Mouse (Mus musculus): ENCODE measurements around the gene Apba2. TPM values are rescaled to one million over a fixed set of nuclear protein-coding genes. Genes with fewer than 3 reads are reported as not detected.

The Apba2 gene
- polyA plus RNA-seq, 1 experiment = 188 TPM

DNA sequence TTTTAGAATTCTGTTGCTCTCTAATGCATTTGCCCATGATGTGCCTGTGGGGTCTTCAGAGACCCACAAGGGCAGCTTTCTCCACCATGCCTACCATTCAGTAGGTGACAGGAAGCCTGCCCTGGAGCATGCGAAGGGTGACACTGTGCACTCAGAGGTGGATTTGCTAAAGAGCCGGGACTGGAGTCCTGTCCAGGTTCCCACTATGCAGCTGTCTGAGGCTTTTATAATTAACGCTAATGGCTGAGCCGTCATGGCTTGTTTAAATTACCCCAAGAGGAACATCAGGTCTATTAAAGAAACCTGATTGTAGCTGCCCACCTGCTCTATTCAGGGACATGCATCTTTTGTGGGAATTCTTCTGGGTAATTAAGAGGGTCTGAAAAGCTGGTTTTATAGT lies 78.4 kb downstream of the Apba2 start:
- no peak for TF ChIP-seq POLR2A (IDR thresholded peaks at IDR 0.05; ENCODE audit: extremely low read depth, insufficient read depth, low read length)
- TF ChIP-seq CTCF (IDR thresholded peaks at IDR 0.05; ENCODE audit: extremely low read depth, insufficient read depth, low read length) = no peak
- Histone ChIP-seq H3K27ac (ENCODE audit: insufficient read depth, low read length) (peak overlapping the region; percentile 63), H3K4me1 (ENCODE audit: control insufficient read depth, insufficient read depth, low read length) (peaks cover 28% of the 10 kb centered on the region), H3K4me3 (ENCODE audit: insufficient read depth, low read length) (no peak overlapping the region)

DNA sequence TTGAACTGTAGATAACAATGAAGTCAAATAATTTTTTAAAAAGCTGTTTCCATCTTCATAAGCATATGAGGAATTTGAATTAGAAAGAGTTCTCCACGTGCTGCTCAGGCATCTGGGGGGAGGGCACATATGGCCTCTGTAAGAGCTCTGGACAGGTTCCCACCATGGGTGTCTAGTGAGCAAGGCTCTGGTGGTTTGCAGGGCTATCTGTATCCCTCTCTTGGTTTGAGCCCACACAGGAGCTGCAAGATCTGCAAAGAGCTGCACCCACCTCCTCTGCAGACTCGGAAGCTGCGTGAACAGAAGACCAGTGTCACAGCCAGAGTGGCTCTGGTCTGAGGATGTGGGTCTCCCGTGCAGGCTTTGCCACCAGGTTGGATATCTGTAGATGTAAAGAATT lies 78.8 kb downstream of the Apba2 start:
- no peak overlapping the region for H3K4me3 ChIP-seq (ENCODE audit: insufficient read depth, low read length)
- TF ChIP-seq CTCF (IDR thresholded peaks at IDR 0.05; ENCODE audit: extremely low read depth, insufficient read depth, low read length) = no peak
- no peak for TF ChIP-seq POLR2A (IDR thresholded peaks at IDR 0.05; ENCODE audit: extremely low read depth, insufficient read depth, low read length)
- peak overlapping the region; percentile 43; the same call in 1 of the 2 replicates for H3K27ac ChIP-seq (ENCODE audit: insufficient read depth, low read length)
- H3K4me1 ChIP-seq (ENCODE audit: control insufficient read depth, insufficient read depth, low read length) = peaks cover 28% of the 10 kb centered on the region

DNA sequence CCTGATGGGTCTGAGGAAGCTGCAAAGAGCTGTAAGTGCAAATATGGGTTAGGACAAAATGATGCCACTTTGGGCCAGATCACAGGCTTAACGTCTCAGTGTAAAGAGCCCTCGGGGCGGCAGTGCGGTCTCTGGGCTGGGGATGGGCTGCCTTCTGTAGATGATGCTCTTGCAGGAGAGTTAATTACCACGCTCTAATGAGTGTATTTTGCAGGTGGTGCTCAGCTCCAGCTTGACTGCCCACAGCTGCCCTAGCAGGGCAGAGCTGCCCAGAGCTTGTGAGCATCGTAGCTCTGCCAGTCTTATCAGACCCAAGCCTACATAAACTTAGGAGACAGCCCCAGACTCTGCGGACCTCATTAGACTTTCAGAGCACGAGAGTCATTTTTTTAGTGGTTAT lies 80.9 kb downstream of the Apba2 start:
- H3K4me1 ChIP-seq (ENCODE audit: control insufficient read depth, insufficient read depth, low read length) = peaks cover 25% of the 10 kb centered on the region
- no peak for TF ChIP-seq POLR2A (IDR thresholded peaks at IDR 0.05; ENCODE audit: extremely low read depth, insufficient read depth, low read length)
- no peak for TF ChIP-seq CTCF (IDR thresholded peaks at IDR 0.05; ENCODE audit: extremely low read depth, insufficient read depth, low read length)
- H3K4me3 ChIP-seq (ENCODE audit: insufficient read depth, low read length) = no peak overlapping the region
- H3K27ac ChIP-seq (ENCODE audit: insufficient read depth, low read length) = peak overlapping the region; percentile 42; the same call in 1 of the 2 replicates

DNA sequence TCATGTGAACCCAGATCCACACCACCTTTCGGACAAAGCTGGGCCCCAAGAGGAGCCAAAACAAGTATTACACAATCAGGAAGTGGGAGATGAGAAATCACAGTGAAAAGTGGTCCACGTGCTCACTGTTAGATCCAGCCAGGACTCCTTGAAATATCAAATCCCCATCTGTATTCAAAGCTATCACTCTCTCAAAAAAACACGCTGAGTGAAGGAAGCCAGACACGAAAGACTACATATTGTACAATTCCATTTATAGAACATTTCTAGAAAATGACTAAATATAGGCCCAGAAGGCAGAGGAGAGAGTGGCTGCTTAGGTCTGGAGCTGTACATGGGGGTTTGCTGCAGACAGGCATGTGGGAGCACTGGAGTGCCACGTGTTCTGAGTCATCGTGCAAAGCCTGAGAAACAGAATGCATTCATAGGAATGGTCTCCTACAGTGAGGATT lies 82.2 kb downstream of the Apba2 start:
- no peak for TF ChIP-seq POLR2A (IDR thresholded peaks at IDR 0.05; ENCODE audit: extremely low read depth, insufficient read depth, low read length)
- no peak for TF ChIP-seq CTCF (IDR thresholded peaks at IDR 0.05; ENCODE audit: extremely low read depth, insufficient read depth, low read length)
- Histone ChIP-seq H3K4me1 (ENCODE audit: control insufficient read depth, insufficient read depth, low read length) (peaks cover 28% of the 10 kb centered on the region), H3K4me3 (ENCODE audit: insufficient read depth, low read length) (no peak overlapping the region), H3K27ac (ENCODE audit: insufficient read depth, low read length) (peak overlapping the region; percentile 92)

DNA sequence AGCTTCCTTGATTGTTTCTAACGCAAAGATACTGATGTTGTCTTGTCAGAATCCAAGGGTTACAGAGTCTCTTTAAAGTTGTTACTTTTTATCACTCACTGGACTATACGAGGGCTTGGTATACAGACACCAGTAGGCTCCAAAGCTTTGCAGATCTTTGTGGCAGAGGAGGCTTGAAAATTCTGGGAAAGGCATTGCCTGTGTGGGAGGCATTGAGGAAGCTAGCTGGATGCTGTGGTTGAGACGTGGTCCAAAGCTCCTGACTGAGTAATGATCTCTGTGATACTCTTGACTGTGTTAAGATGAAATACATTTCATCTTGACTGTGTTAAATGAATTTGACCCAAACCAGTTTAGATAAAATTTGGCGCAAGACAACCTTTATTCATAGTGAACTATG lies 84.6 kb downstream of the Apba2 start:
- TF ChIP-seq CTCF (IDR thresholded peaks at IDR 0.05; ENCODE audit: extremely low read depth, insufficient read depth, low read length) (no peak), POLR2A (IDR thresholded peaks at IDR 0.05; ENCODE audit: extremely low read depth, insufficient read depth, low read length) (no peak)
- H3K27ac ChIP-seq (ENCODE audit: insufficient read depth, low read length) = 0 out of 2 replicates have a peak overlapping the region, but pooled peaks have one; percentile 72
- peaks cover 19% of the 10 kb centered on the region for H3K4me1 ChIP-seq (ENCODE audit: control insufficient read depth, insufficient read depth, low read length)
- no peak overlapping the region for H3K4me3 ChIP-seq (ENCODE audit: insufficient read depth, low read length)

DNA sequence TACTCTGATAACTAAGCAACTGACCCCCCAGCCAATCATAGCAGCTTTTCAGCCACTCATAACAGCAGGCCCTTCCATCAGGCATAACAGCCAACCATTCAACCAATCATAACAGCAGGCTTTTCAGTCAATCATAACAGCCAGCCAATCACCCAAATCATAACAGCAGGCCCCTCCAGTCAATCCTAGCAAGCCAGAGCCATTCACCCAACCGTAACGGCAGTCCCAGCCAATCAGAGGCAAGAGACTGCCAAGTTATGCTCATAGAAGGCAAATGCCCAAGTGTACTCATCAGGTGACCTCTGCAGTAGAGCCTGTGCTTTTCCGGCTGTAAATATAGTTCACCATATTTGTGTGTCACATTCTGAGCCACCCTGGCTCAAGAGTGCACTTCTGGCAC lies 85.1 kb downstream of the Apba2 start:
- H3K4me3 ChIP-seq (ENCODE audit: insufficient read depth, low read length) = no peak overlapping the region
- no peak for TF ChIP-seq POLR2A (IDR thresholded peaks at IDR 0.05; ENCODE audit: extremely low read depth, insufficient read depth, low read length)
- TF ChIP-seq CTCF (IDR thresholded peaks at IDR 0.05; ENCODE audit: extremely low read depth, insufficient read depth, low read length) = no peak
- peak overlapping the region; percentile 45; the same call in 1 of the 2 replicates for H3K27ac ChIP-seq (ENCODE audit: insufficient read depth, low read length)
- H3K4me1 ChIP-seq (ENCODE audit: control insufficient read depth, insufficient read depth, low read length) = peaks cover 18% of the 10 kb centered on the region

DNA sequence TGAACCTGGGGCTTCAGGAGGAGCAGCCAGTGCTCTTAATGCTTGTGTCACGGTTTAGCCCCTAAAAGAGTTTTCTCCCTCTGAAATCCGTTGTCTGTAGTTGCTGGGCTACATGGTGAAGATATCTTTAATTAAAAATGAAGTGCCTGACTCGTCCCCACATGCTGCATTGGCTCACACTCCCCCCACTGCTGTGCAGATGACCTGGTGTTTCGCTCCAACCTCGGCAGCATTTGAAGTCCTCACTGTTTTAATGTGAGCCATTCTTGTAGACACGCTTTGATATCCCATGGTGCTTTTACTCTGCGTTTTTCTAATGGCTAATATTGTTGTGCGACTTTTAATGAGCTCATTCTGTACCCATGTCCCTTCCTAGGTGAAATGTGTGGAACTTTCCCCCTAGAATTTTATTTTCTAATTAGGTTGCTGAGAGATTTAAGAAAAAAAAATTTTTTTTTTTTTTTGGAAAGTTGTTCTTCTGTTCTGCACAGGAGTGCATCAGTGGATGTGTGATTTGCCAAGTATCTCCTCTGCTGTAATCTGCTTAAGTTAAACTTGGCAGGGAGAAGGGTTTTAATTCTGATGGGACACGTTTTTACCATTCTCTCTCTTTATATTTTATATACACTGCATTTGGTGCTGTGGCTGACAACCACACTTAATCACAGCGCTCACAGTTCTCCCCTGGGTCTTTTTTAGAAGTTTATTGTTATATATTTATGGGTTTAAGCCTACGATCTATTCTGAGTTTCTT lies 87.3 kb downstream of the Apba2 start:
- TF ChIP-seq CTCF (IDR thresholded peaks at IDR 0.05; ENCODE audit: extremely low read depth, insufficient read depth, low read length) = no peak
- no peak for TF ChIP-seq POLR2A (IDR thresholded peaks at IDR 0.05; ENCODE audit: extremely low read depth, insufficient read depth, low read length)
- Histone ChIP-seq H3K4me3 (ENCODE audit: insufficient read depth, low read length) (no peak overlapping the region), H3K27ac (ENCODE audit: insufficient read depth, low read length) (peak overlapping the region; percentile 48; the same call in 1 of the 2 replicates), H3K4me1 (ENCODE audit: control insufficient read depth, insufficient read depth, low read length) (peaks cover 10% of the 10 kb centered on the region; the same call in 1 of the 2 replicates)

DNA sequence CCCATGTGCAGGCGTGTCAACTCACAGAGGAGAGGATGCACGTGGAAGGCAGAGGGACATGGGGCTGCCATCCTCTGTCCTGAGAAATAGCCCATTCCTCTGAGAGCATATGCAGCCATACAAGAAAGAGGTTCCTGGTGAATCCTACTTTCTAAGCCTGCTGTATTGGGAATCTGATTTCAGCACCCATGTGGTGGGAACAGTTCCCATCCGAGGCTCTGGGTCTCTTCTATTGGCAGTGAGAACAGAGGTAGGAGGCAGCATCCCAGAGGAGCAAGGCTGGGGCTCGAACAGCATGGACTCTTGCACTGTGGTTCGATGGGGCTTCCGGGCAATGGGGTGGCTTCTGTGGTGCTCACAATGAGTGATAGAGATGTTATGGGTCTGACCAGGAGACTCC lies 93.8 kb downstream of the Apba2 start:
- Histone ChIP-seq H3K27ac (ENCODE audit: insufficient read depth, low read length) (no peak overlapping the region), H3K4me3 (ENCODE audit: insufficient read depth, low read length) (no peak overlapping the region), H3K4me1 (ENCODE audit: control insufficient read depth, insufficient read depth, low read length) (peaks cover 12% of the 10 kb centered on the region)
- TF ChIP-seq POLR2A (IDR thresholded peaks at IDR 0.05; ENCODE audit: extremely low read depth, insufficient read depth, low read length) = no peak
- TF ChIP-seq CTCF (IDR thresholded peaks at IDR 0.05; ENCODE audit: extremely low read depth, insufficient read depth, low read length) = no peak

DNA sequence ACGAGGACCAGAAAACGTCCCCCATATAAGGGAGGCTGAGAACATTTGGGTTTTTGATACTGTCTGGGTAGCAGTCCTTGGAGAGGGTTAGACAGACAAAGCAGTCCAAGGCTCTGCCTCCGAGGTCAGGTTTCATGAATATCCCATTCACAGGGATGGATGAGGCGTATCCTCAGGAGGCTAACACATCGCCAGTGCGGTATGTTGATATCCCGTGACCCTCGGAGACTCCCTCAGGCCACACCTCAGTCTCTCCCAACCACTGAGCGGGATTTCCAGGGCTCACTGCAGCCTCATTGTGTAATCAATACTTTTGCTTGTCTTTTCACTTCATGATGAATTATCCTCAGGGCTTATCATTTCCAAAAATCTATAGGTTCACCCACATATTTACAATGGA lies 95.1 kb downstream of the Apba2 start:
- H3K4me1 ChIP-seq (ENCODE audit: control insufficient read depth, insufficient read depth, low read length) = peaks cover 12% of the 10 kb centered on the region
- no peak overlapping the region for H3K4me3 ChIP-seq (ENCODE audit: insufficient read depth, low read length)
- H3K27ac ChIP-seq (ENCODE audit: insufficient read depth, low read length) = no peak overlapping the region
- TF ChIP-seq POLR2A (IDR thresholded peaks at IDR 0.05; ENCODE audit: extremely low read depth, insufficient read depth, low read length) = no peak
- TF ChIP-seq CTCF (IDR thresholded peaks at IDR 0.05; ENCODE audit: extremely low read depth, insufficient read depth, low read length) = no peak

DNA sequence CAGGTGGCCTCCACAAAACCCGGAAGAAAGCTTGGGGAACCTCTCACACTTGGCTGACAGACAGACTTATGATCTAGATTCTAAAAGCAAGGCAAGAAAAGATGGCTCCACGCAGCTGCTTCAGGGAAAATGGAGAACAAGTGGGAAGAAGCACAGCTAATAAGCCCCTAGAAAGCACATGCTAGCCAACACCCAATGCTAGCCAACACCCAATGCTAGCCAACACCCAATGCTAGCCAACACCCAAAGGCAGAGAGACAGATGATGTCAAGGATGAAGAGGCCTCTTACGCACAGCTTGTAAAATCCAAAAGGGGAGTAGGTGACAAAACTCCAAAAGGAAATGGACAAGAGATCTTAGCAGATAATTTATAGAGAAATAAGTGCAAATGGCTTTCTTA lies 108.4 kb downstream of the Apba2 start:
- H3K4me3 ChIP-seq (ENCODE audit: insufficient read depth, low read length) = no peak overlapping the region
- TF ChIP-seq POLR2A (IDR thresholded peaks at IDR 0.05; ENCODE audit: extremely low read depth, insufficient read depth, low read length) (no peak), CTCF (IDR thresholded peaks at IDR 0.05; ENCODE audit: extremely low read depth, insufficient read depth, low read length) (no peak)
- H3K4me1 ChIP-seq (ENCODE audit: control insufficient read depth, insufficient read depth, low read length) = no peaks in the 10 kb centered on the region
- H3K27ac ChIP-seq (ENCODE audit: insufficient read depth, low read length) = no peak overlapping the region
